Mouse (Mus musculus) cerebellum, adult 2 months (tissue): ENCODE results near the gene Alkbh6. TPM values are rescaled to one million over a fixed set of nuclear protein-coding genes. Genes with fewer than 3 reads are reported as not detected.
A peak's percentile ranks its signal among the peaks of the same experiment; 100 is the strongest.

Source experiments
- DNase-seq, 2 experiments: peaks; one replicate each; pipeline ENCODE4 v3.0.0; 2021
- H3K27ac ChIP-seq: fragments of 200-500 bp; 2 replicates; pipeline ENCODE4 v1.5.1; 2012; ENCODE audit warnings: low read length, control low read depth, inconsistent platforms; ENCODE audit not compliant: insufficient read depth
- H3K27me3 ChIP-seq: fragments of 200-500 bp; 2 replicates; pipeline ENCODE4 v1.6.1; 2012; ENCODE audit warnings: inconsistent platforms, mild to moderate bottlenecking, low read length, moderate library complexity; ENCODE audit not compliant: control insufficient read depth, insufficient read depth
- H3K4me1 ChIP-seq: fragments of 200-500 bp; 2 replicates; pipeline ENCODE4 v1.6.1; 2011; ENCODE audit warnings: low read length; ENCODE audit not compliant: control insufficient read depth, insufficient read depth
- H3K4me3 ChIP-seq: fragments of 200-500 bp; replicated peaks from 2 replicates; pipeline ENCODE3; 2011; ENCODE audit warnings: mild to moderate bottlenecking, low read depth, low read length, control low read depth; ENCODE audit not compliant: insufficient read depth
- CTCF ChIP-seq: fragments of 200-500 bp; IDR thresholded peaks from 2 replicates; pipeline ENCODE4 v1.5.1; 2011; ENCODE audit warnings: low read depth, mild to moderate bottlenecking, control low read depth, low read length, moderate library complexity, borderline replicate concordance; ENCODE audit not compliant: insufficient read depth
- POLR2A ChIP-seq: fragments of 200-500 bp; IDR thresholded peaks from 2 replicates; pipeline ENCODE4 v1.6.1; 2011; ENCODE audit warnings: low read length, control low read depth, borderline replicate concordance; ENCODE audit not compliant: insufficient read depth
- WGBS: fragments of 180-500 bp; shearing (Covaris S2); methylation state at CpG from one replicate; pipeline ENCODE4 v1.1.7; 2018; 5-methylcytosine and 5-hydroxymethylcytosine counted together
- polyA plus RNA-seq: library from polyadenylated mRNA; depleted of rRNA; stranded (reverse); fragments of >200 nt; gene quantifications from 2 replicates; pipeline ENCODE4 v1.2.3, GENCODE M21; 2012; rRNA removed

Alkbh6 gene
- polyA plus RNA-seq: 197 and 214 TPM in 2 replicates

GRCm38 (mm10) chr7:30308076-30309005 is at the start of gene Alkbh6:
Gene Alkbh6 (plus strand): TSS chr7:30308717.
- H3K4me1 ChIP-seq: peaks cover 4% of the 10 kb centered on the region; the same call in 1 of the 2 replicates
- peak within 1 kb of the TSS; percentile 49 for H3K27ac ChIP-seq
- no peaks in the 10 kb centered on the region for H3K27me3 ChIP-seq
- peak within 1 kb of the TSS; percentile 80 for H3K4me3 ChIP-seq
- WGBS: 3% methylated on average over 27 of the region's 27 CpGs
- DNase-seq: peak; percentile 94 to 98
- peak; percentile 96 for TF ChIP-seq POLR2A
- peak; percentile 10; the same call in 1 of the 2 replicates for TF ChIP-seq CTCF

GRCm38 (mm10) chr7:30265041-30265440 is 43.5 kb upstream of the Alkbh6 start:
- no peak overlapping the region for H3K27ac ChIP-seq

GRCm38 (mm10) chr7:30265531-30265930 is 43.0 kb upstream of the Alkbh6 start:
- DNase-seq: no peak
- no peaks in the 10 kb centered on the region for H3K4me1 ChIP-seq
- no peak overlapping the region for H3K4me3 ChIP-seq
- H3K27me3 ChIP-seq: no peaks in the 10 kb centered on the region
- WGBS: 92% methylated on average over 5 of the region's 5 CpGs
- no peak for TF ChIP-seq POLR2A
- TF ChIP-seq CTCF: no peak
- no peak overlapping the region for H3K27ac ChIP-seq

More at GRCm38 (mm10) chr7:30265041-30265440, 43.5 kb upstream of the Alkbh6 start:
- H3K4me3 ChIP-seq: no peak overlapping the region
- H3K27me3 ChIP-seq: no peaks in the 10 kb centered on the region
- TF ChIP-seq CTCF: no peak
- no peak for TF ChIP-seq POLR2A
- no peaks in the 10 kb centered on the region for H3K4me1 ChIP-seq
- no peak for DNase-seq
- 76% methylated on average over 2 of the region's 2 CpGs for WGBS

- WGBS: 93% methylated on average over 7 of the region's 7 CpGs
- H3K4me3 ChIP-seq: no peak overlapping the region
These were observed 42.6 kb upstream of the Alkbh6 start for GRCm38 (mm10) chr7:30265935-30266334.

GRCm38 (mm10) chr7:30266780-30267179 is 41.7 kb upstream of the Alkbh6 start:
- Histone ChIP-seq H3K27ac (no peak overlapping the region), H3K4me3 (no peak overlapping the region), H3K27me3 (no peaks in the 10 kb centered on the region), H3K4me1 (no peaks in the 10 kb centered on the region)
- no peak for DNase-seq
- WGBS: 75% methylated on average over 3 of the region's 3 CpGs
- TF ChIP-seq POLR2A: no peak
- TF ChIP-seq CTCF: no peak

More at GRCm38 (mm10) chr7:30265935-30266334, 42.6 kb upstream of the Alkbh6 start:
- Histone ChIP-seq H3K27ac (no peak overlapping the region), H3K27me3 (no peaks in the 10 kb centered on the region), H3K4me1 (no peaks in the 10 kb centered on the region)
- no peak for DNase-seq
- TF ChIP-seq CTCF: no peak
- TF ChIP-seq POLR2A: no peak

- H3K27ac ChIP-seq: no peak overlapping the region
- 37% methylated on average over 4 of the region's 4 CpGs for WGBS
- TF ChIP-seq CTCF: no peak
- no peak for TF ChIP-seq POLR2A
- no peaks in the 10 kb centered on the region for H3K4me1 ChIP-seq
- H3K27me3 ChIP-seq: no peaks in the 10 kb centered on the region
- DNase-seq: no peak
- no peak overlapping the region for H3K4me3 ChIP-seq
These were observed 38.9 kb upstream of the Alkbh6 start for GRCm38 (mm10) chr7:30269641-30270040.

GRCm38 (mm10) chr7:30274383-30274782 is 34.1 kb upstream of the Alkbh6 start:
- no peak for DNase-seq
- WGBS: 80% methylated on average over 6 of the region's 6 CpGs
- no peak for TF ChIP-seq CTCF
- TF ChIP-seq POLR2A: no peak
- Histone ChIP-seq H3K27ac (no peak overlapping the region), H3K4me3 (no peak overlapping the region), H3K27me3 (no peaks in the 10 kb centered on the region), H3K4me1 (no peaks in the 10 kb centered on the region)

- no peak for DNase-seq
- Histone ChIP-seq H3K27ac (no peak overlapping the region), H3K27me3 (no peaks in the 10 kb centered on the region), H3K4me3 (no peak overlapping the region), H3K4me1 (no peaks in the 10 kb centered on the region)
- TF ChIP-seq POLR2A (no peak), CTCF (no peak)
- 42% methylated on average over 2 of the region's 2 CpGs for WGBS
These were observed 29.6 kb upstream of the Alkbh6 start for GRCm38 (mm10) chr7:30278911-30279310.
